7 mouse cellular contexts compared by ENCODE assay signal in the genomic region with DNA sequence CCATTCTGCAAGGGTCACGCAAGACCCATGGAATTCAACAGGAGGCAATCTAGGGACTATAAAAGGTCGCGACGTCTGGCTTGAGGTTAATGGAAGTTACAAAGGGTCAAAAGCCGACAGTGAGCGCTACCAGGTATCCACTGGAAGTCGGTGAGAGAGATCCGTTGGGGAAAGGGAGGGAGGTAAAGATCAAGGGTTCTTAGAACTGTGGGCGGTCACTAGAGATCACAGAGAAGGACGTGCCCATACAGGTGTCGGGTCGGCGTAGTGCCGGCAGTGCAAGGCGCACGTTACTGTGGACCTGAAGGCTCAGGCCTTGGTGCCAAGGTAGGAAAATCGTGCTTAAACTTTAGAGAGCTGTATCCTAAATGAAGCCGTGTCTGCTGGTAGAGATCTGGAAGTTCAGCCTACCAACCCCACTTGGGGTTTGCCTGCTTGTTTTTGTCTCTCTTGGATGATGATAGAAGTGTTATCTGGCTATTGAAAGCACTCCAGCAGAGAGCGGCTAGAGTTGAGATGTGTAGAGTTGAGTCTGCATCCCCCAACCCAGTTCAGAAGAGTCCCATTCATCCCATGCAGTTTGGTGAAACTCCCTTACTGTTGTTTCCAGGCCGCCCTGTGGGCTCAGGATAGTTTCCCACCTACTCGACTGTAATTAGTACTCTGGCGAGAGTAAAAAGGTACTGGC. TPM values are rescaled to one million over a fixed set of nuclear protein-coding genes. Genes with fewer than 3 reads are reported as not detected.
DNase-seq lines count a peak whose midpoint lies in the region; ATAC-seq and TF ChIP-seq lines count a peak whose summit lies in the region.

No protein-coding gene starts in this region.

- no peak for TF ChIP-seq CTCF in spleen, adult 2 months (IDR thresholded peaks at IDR 0.05; ENCODE audit: extremely low read depth, insufficient read depth, insufficient read length, insufficient replicate concordance)
- TF ChIP-seq CTCF in forebrain, postnatal 0 days (IDR thresholded peaks at IDR 0.05; ENCODE audit: low read depth): no peak
- TF ChIP-seq CTCF in olfactory bulb, adult 2 months (IDR thresholded peaks at IDR 0.05; ENCODE audit: insufficient read depth, low read depth, low read length): no peak

- DNase-seq in spleen, adult 2 months (ENCODE audit: low read depth in 1 of 2, low spot score in 2 of 2): no peak
- no peak for DNase-seq in spleen, postnatal 36 days (ENCODE audit: low spot score in 2 of 2)
- no peak for DNase-seq in forebrain, postnatal 0 days
- DNase-seq in left cerebral cortex, adult 11 months (ENCODE audit: low spot score): no peak
- no peak for DNase-seq in layer of hippocampus, adult 18-20 months (ENCODE audit: low spot score in 2 of 2)

- ATAC-seq in forebrain, postnatal 0 days: no peak
- no peak for ATAC-seq in liver, embryonic 12.5 days

- peaks cover 17% of the 10 kb centered on the region for H3K4me1 ChIP-seq in spleen, adult 2 months (ENCODE audit: control insufficient read depth, insufficient read depth, insufficient read length)
- peaks cover 16% of the 10 kb centered on the region for H3K4me1 ChIP-seq in forebrain, postnatal 0 days (ENCODE audit: insufficient read depth)
- peaks cover 44% of the 10 kb centered on the region for H3K4me1 ChIP-seq in liver, embryonic 12.5 days
- peaks cover 36% of the 10 kb centered on the region for H3K4me1 ChIP-seq in olfactory bulb, adult 2 months (ENCODE audit: control insufficient read depth, insufficient read depth, low read length)

- H3K9ac ChIP-seq in forebrain, postnatal 0 days: no peak overlapping the region
- peak overlapping the region; percentile 53 for H3K9ac ChIP-seq in liver, embryonic 12.5 days

- 15% methylated on average over 22 of the region's 22 CpGs for WGBS in spleen, adult 2 months
- WGBS in forebrain, postnatal 0 days: 6% methylated on average over 22 of the region's 22 CpGs
- 8% methylated on average over 22 of the region's 22 CpGs for WGBS in liver, embryonic 12.5 days (ENCODE audit: insufficient replicate concordance)
- WGBS in olfactory bulb, adult 2 months: 13% methylated on average over 22 of the region's 22 CpGs

- no peak overlapping the region for H3K27ac ChIP-seq in spleen, adult 2 months (ENCODE audit: insufficient read depth, low read length)
- H3K27ac ChIP-seq in forebrain, postnatal 0 days (ENCODE audit: low read depth, low read length): no peak overlapping the region
- H3K27ac ChIP-seq in liver, embryonic 12.5 days: peak overlapping the region; percentile 2; the same call in 1 of the 2 replicates
- H3K27ac ChIP-seq in olfactory bulb, adult 2 months (ENCODE audit: insufficient read depth, low read depth, low read length): no peak overlapping the region

- H3K27me3 ChIP-seq in spleen, adult 2 months (ENCODE audit: control insufficient read depth, insufficient read depth, low read length): peaks cover 23% of the 10 kb centered on the region
- H3K27me3 ChIP-seq in forebrain, postnatal 0 days (ENCODE audit: insufficient read depth, low read length): peaks cover 53% of the 10 kb centered on the region
- peaks cover 78% of the 10 kb centered on the region for H3K27me3 ChIP-seq in liver, embryonic 12.5 days (replicated peaks)

- no peak for TF ChIP-seq POLR2A in spleen, adult 2 months (IDR thresholded peaks at IDR 0.05; ENCODE audit: low read depth, low read length)
- no peak for TF ChIP-seq POLR2A in olfactory bulb, adult 2 months (IDR thresholded peaks at IDR 0.05; ENCODE audit: insufficient read depth, low read depth, low read length)

- H3K4me2 ChIP-seq in forebrain, postnatal 0 days (ENCODE audit: low read depth): peak overlapping the region; percentile 88
- H3K4me2 ChIP-seq in liver, embryonic 12.5 days: peak overlapping the region; percentile 66

- H3K36me3 ChIP-seq in spleen, adult 2 months (ENCODE audit: control insufficient read depth, insufficient read depth, low read length): peaks cover 5% of the 10 kb centered on the region
- H3K36me3 ChIP-seq in forebrain, postnatal 0 days (ENCODE audit: insufficient read depth): 0 out of 2 replicates have a peak, but pooled peaks cover 4% of the 10 kb centered on the region
- H3K36me3 ChIP-seq in liver, embryonic 12.5 days: peaks cover 10% of the 10 kb centered on the region

- H3K4me3 ChIP-seq in spleen, adult 2 months (ENCODE audit: extremely low read depth, insufficient read depth, insufficient read length): peak overlapping the region; percentile 37; the same call in 1 of the 2 replicates
- H3K4me3 ChIP-seq in forebrain, postnatal 0 days (ENCODE audit: low read depth, low read length): peak overlapping the region; percentile 44
- peak overlapping the region; percentile 54 for H3K4me3 ChIP-seq in liver, embryonic 12.5 days
- H3K4me3 ChIP-seq in olfactory bulb, adult 2 months (ENCODE audit: insufficient read depth, low read depth, low read length): peak overlapping the region; percentile 43

- H3K9me3 ChIP-seq in forebrain, postnatal 0 days (ENCODE audit: low read length): no peaks in the 10 kb centered on the region
- no peaks in the 10 kb centered on the region for H3K9me3 ChIP-seq in liver, embryonic 12.5 days (replicated peaks)

RNA-seq across cellular contexts. Expression of gene Esrp2, which starts 0.6 kb away (rescaled TPM):
- polyA plus RNA-seq in spleen, adult 2 months (2012; rRNA removed): 0.67 and 0.69 TPM in 2 replicates
- total RNA-seq in forebrain, postnatal 0 days (2014; rRNA removed): 0.14 TPM in 1 of 2 replicates, not detected in the other
- polyA plus RNA-seq in forebrain, postnatal 0 days (2015; fragmentation: Nextera tagmentation; extraction: Ambion mirVana): not detected in 2 replicates
- 6.6 and 7.9 TPM in 2 replicates for polyA plus RNA-seq in liver, embryonic 12.5 days (2016; fragmentation: Nextera tagmentation; extraction: Ambion mirVana)
- polyA plus RNA-seq in olfactory bulb, adult 2 months (2012; ENCODE audit: insufficient read depth, insufficient read length, low replicate concordance, missing spikeins): not detected in 2 replicates
- under 1 TPM in 1 of 2 experiments, not detected in 1; 0.12 TPM for total RNA-seq in layer of hippocampus, adult 18-20 months (2021)

RNA-seq across cellular contexts. Expression of gene Pla2g15, which starts 12.8 kb away (rescaled TPM):
- 24.6 and 35.4 TPM in 2 replicates for polyA plus RNA-seq in spleen, adult 2 months (2012; rRNA removed)
- total RNA-seq in forebrain, postnatal 0 days (2014; rRNA removed): 16.0 and 17.8 TPM in 2 replicates
- polyA plus RNA-seq in forebrain, postnatal 0 days (2015; fragmentation: Nextera tagmentation; extraction: Ambion mirVana): 11.7 and 15.6 TPM in 2 replicates
- 9.8 TPM in 2 replicates for polyA plus RNA-seq in liver, embryonic 12.5 days (2016; fragmentation: Nextera tagmentation; extraction: Ambion mirVana)
- polyA plus RNA-seq in olfactory bulb, adult 2 months (2012; ENCODE audit: insufficient read depth, insufficient read length, low replicate concordance, missing spikeins): not detected in 2 replicates
- total RNA-seq in layer of hippocampus, adult 18-20 months (2021): 10 to 100 TPM; 22.8 to 25.6 TPM

RNA-seq across cellular contexts. Expression of gene Slc7a6, which starts 31.3 kb away (rescaled TPM):
- polyA plus RNA-seq in spleen, adult 2 months (2012; rRNA removed): 22.4 and 22.6 TPM in 2 replicates
- 29.9 and 43.6 TPM in 2 replicates for total RNA-seq in forebrain, postnatal 0 days (2014; rRNA removed)
- 48.9 and 50.8 TPM in 2 replicates for polyA plus RNA-seq in forebrain, postnatal 0 days (2015; fragmentation: Nextera tagmentation; extraction: Ambion mirVana)
- 17.4 and 22.2 TPM in 2 replicates for polyA plus RNA-seq in liver, embryonic 12.5 days (2016; fragmentation: Nextera tagmentation; extraction: Ambion mirVana)
- polyA plus RNA-seq in olfactory bulb, adult 2 months (2012; ENCODE audit: insufficient read depth, insufficient read length, low replicate concordance, missing spikeins): not detected in 2 replicates
- total RNA-seq in layer of hippocampus, adult 18-20 months (2021): 10 to 100 TPM; 18.6 to 20.8 TPM

Comparison
In these comparisons a context has a peak if more than half of its experiments do, and no peak if none do; other contexts are left out.
1. RNA of gene Pla2g15, which starts 12.8 kb away (polyA plus RNA-seq): 24.6 to 35.4 TPM in spleen, adult 2 months, 11.7 to 15.6 TPM in forebrain, postnatal 0 days and 9.8 TPM in liver, embryonic 12.5 days; not detected in olfactory bulb, adult 2 months; every median in the first group is over 10 times any median in the second.
2. Peak in every context shown above with its lines, with median percentiles within 50 percentile points of each other: H3K4me3 ChIP-seq.